ENCODE assay signal across 28 mouse cellular contexts in genomic region chr13:59689313-59689712, GRCm38 (mm10). TPM values are rescaled to one million over a fixed set of nuclear protein-coding genes. Genes with fewer than 3 reads are reported as not detected.
DNase-seq lines count a peak whose midpoint lies in the region; ATAC-seq lines count a peak whose summit lies in the region.
"Had no signal": no experiment of that assay in that cellular context is flagged by ENCODE, and none has a peak within 500 bp of the region (broad histone marks: within the 10 kb centered on the region; RNA-seq: fewer than 3 reads in every experiment).

No protein-coding gene starts in this region.

- peak overlapping the region; percentile 10 for H3K27ac ChIP-seq in heart, embryonic 16.5 days (ENCODE audit: low read length)
- H3K27ac ChIP-seq: embryonic facial prominence, embryonic 13.5 days; embryonic facial prominence, embryonic 15.5 days; forebrain, embryonic 10.5 days; forebrain, embryonic 12.5 days had no signal

- WGBS in heart, embryonic 16.5 days = 56% methylated on average over 9 of the region's 9 CpGs

- no peak overlapping the region for H3K9ac ChIP-seq in heart, embryonic 16.5 days (ENCODE audit: low read length)
- H3K9ac ChIP-seq: embryonic facial prominence, embryonic 13.5 days; embryonic facial prominence, embryonic 15.5 days; forebrain, embryonic 12.5 days had no signal

- DNase-seq in heart, postnatal 4 days = no peak
- DNase-seq in thymus, postnatal 36 days = no peak
- no peak for DNase-seq in cerebellum, adult 11 months
- DNase-seq: adrenal gland, adult 8-10 months; adrenal gland, postnatal 14 days; adrenal gland, postnatal 36 days; cerebellum, adult 18-20 months; cerebellum, adult 8-10 months; cerebellum, adult 9-11 months; cerebellum, postnatal 14 days; cerebellum, postnatal 36 days; embryo, embryonic 11 days had no signal

- H3K4me2 ChIP-seq in heart, embryonic 16.5 days (ENCODE audit: low read depth, low read length) = no peak overlapping the region
- H3K4me2 ChIP-seq: embryonic facial prominence, embryonic 13.5 days; embryonic facial prominence, embryonic 15.5 days; forebrain, embryonic 12.5 days had no signal

- H3K4me3 ChIP-seq in heart, embryonic 16.5 days (ENCODE audit: low read length) = no peak overlapping the region
- H3K4me3 ChIP-seq: embryonic facial prominence, embryonic 13.5 days; embryonic facial prominence, embryonic 15.5 days; erythroblast, embryonic 14.5 days; forebrain, embryonic 10.5 days; forebrain, embryonic 12.5 days had no signal

- no peaks in the 10 kb centered on the region for H3K36me3 ChIP-seq in heart, embryonic 16.5 days (ENCODE audit: control insufficient read depth, insufficient read depth)
- H3K36me3 ChIP-seq: embryonic facial prominence, embryonic 13.5 days; embryonic facial prominence, embryonic 15.5 days; forebrain, embryonic 10.5 days; forebrain, embryonic 12.5 days had no signal

- ATAC-seq in heart, embryonic 16.5 days (replicated peaks; ENCODE audit: extremely low read depth, insufficient read depth, low FRiP score) = no peak
- ATAC-seq in megakaryocyte progenitor cell, adult 5-6 weeks (replicated peaks; ENCODE audit: poor library complexity) = peak; percentile 53
- ATAC-seq: activated CD4-positive, CD25-positive, alpha-beta regulatory T cell, adult 4 months; forebrain, embryonic 14.5 days; forebrain, embryonic 16.5 days; Patski had no signal

- no peaks in the 10 kb centered on the region for H3K9me3 ChIP-seq in heart, embryonic 16.5 days (replicated peaks; ENCODE audit: control insufficient read depth, low read length)
- H3K9me3 ChIP-seq: embryonic facial prominence, embryonic 13.5 days; embryonic facial prominence, embryonic 15.5 days had no signal

- no peaks in the 10 kb centered on the region for H3K27me3 ChIP-seq in heart, embryonic 16.5 days (ENCODE audit: control insufficient read depth, insufficient read depth, low read length)
- H3K27me3 ChIP-seq: embryonic facial prominence, embryonic 13.5 days; embryonic facial prominence, embryonic 15.5 days; forebrain, embryonic 12.5 days; Patski had no signal

- H3K4me1 ChIP-seq in heart, embryonic 16.5 days (ENCODE audit: control insufficient read depth, insufficient read depth, low read length) = peaks cover 17% of the 10 kb centered on the region
- H3K4me1 ChIP-seq: embryonic facial prominence, embryonic 13.5 days; embryonic facial prominence, embryonic 15.5 days had no signal

RNA-seq across cellular contexts. Expression of gene 4921517D22Rik, which starts 4.6 kb away (rescaled TPM):
- not detected in 2 replicates for polyA plus RNA-seq in heart, embryonic 16.5 days (2015; fragmentation: Nextera tagmentation; extraction: Ambion mirVana)
- total RNA-seq in heart, postnatal 4 days (2021) = not detected
- total RNA-seq in megakaryocyte progenitor cell, adult 5-6 weeks (2015) = 0.05 TPM in 1 of 2 replicates, not detected in the other
- not detected in 2 replicates for total RNA-seq in megakaryocyte progenitor cell, adult 5-6 weeks (2017)
- total RNA-seq: adrenal gland, adult 18-20 months; adrenal gland, adult 8-10 months; adrenal gland, postnatal 14 days; adrenal gland, postnatal 36 days; common myeloid progenitor, adult 5-6 weeks; ES-E14 had no signal
- polyA plus RNA-seq: C2C12; embryonic facial prominence, embryonic 11.5 days; embryonic facial prominence, embryonic 13.5 days; embryonic facial prominence, embryonic 15.5 days; erythroblast, embryonic 14.5 days; forebrain, embryonic 10.5 days; forebrain, embryonic 12.5 days; forebrain, embryonic 14.5 days; forebrain, embryonic 16.5 days; Patski had no signal

RNA-seq across cellular contexts. Expression of gene Golm1, which starts 13.7 kb away (rescaled TPM):
- 39.2 and 42.4 TPM in 2 replicates for polyA plus RNA-seq in heart, embryonic 16.5 days (2015; fragmentation: Nextera tagmentation; extraction: Ambion mirVana)
- total RNA-seq in heart, postnatal 4 days (2021) = 10 to 100 TPM; 29.0 to 31.5 TPM
- 11.8 and 14.3 TPM in 2 replicates for total RNA-seq in megakaryocyte progenitor cell, adult 5-6 weeks (2015)
- total RNA-seq in megakaryocyte progenitor cell, adult 5-6 weeks (2017) = 18.5 and 26.2 TPM in 2 replicates

RNA-seq across cellular contexts. Expression of gene Spata31d1a, which starts 20.8 kb away (rescaled TPM):
- not detected in 2 replicates for polyA plus RNA-seq in heart, embryonic 16.5 days (2015; fragmentation: Nextera tagmentation; extraction: Ambion mirVana)
- total RNA-seq in heart, postnatal 4 days (2021) = not detected
- not detected in 2 replicates for total RNA-seq in megakaryocyte progenitor cell, adult 5-6 weeks (2015)
- total RNA-seq in megakaryocyte progenitor cell, adult 5-6 weeks (2017) = not detected in 2 replicates
- total RNA-seq: adrenal gland, adult 18-20 months; adrenal gland, adult 8-10 months; adrenal gland, postnatal 14 days; adrenal gland, postnatal 36 days; common myeloid progenitor, adult 5-6 weeks had no signal
- polyA plus RNA-seq: activated CD4-positive, CD25-positive, alpha-beta regulatory T cell, adult 4 months; C2C12; embryonic facial prominence, embryonic 11.5 days; erythroblast, embryonic 14.5 days; forebrain, embryonic 14.5 days had no signal

RNA-seq across cellular contexts. Expression of gene Spata31d1b, which starts 22.8 kb away (rescaled TPM):
- polyA plus RNA-seq in heart, embryonic 16.5 days (2015; fragmentation: Nextera tagmentation; extraction: Ambion mirVana) = not detected in 2 replicates
- total RNA-seq in heart, postnatal 4 days (2021) = not detected
- not detected in 2 replicates for total RNA-seq in megakaryocyte progenitor cell, adult 5-6 weeks (2015)
- not detected in 2 replicates for total RNA-seq in megakaryocyte progenitor cell, adult 5-6 weeks (2017)
- total RNA-seq: adrenal gland, adult 18-20 months; adrenal gland, adult 8-10 months; adrenal gland, postnatal 14 days; adrenal gland, postnatal 36 days; common myeloid progenitor, adult 5-6 weeks had no signal
- polyA plus RNA-seq: activated CD4-positive, CD25-positive, alpha-beta regulatory T cell, adult 4 months; C2C12; embryonic facial prominence, embryonic 11.5 days; embryonic facial prominence, embryonic 13.5 days; erythroblast, embryonic 14.5 days; forebrain, embryonic 12.5 days; forebrain, embryonic 14.5 days; forebrain, embryonic 16.5 days; Patski had no signal

RNA-seq across cellular contexts. Expression of gene Spata31d1d, which starts 42.2 kb away (rescaled TPM):
- not detected in 2 replicates for polyA plus RNA-seq in heart, embryonic 16.5 days (2015; fragmentation: Nextera tagmentation; extraction: Ambion mirVana)
- total RNA-seq in heart, postnatal 4 days (2021) = not detected
- not detected in 2 replicates for total RNA-seq in megakaryocyte progenitor cell, adult 5-6 weeks (2015)
- total RNA-seq in megakaryocyte progenitor cell, adult 5-6 weeks (2017) = not detected in 2 replicates
- total RNA-seq: adrenal gland, adult 18-20 months; adrenal gland, adult 8-10 months; adrenal gland, postnatal 14 days; adrenal gland, postnatal 36 days; common myeloid progenitor, adult 5-6 weeks had no signal
- polyA plus RNA-seq: activated CD4-positive, CD25-positive, alpha-beta regulatory T cell, adult 4 months; C2C12; embryonic facial prominence, embryonic 11.5 days; embryonic facial prominence, embryonic 13.5 days; embryonic facial prominence, embryonic 15.5 days; forebrain, embryonic 10.5 days; forebrain, embryonic 12.5 days; forebrain, embryonic 14.5 days; forebrain, embryonic 16.5 days; Patski had no signal
